In genomic region chr1:127555822-127556485, GRCm38 (mm10) we compare ENCODE assay signal across 14 mouse cellular contexts.
A peak's percentile ranks its signal among the peaks of the same experiment; 100 is the strongest.
DNase-seq lines count a peak whose midpoint lies in the region; ATAC-seq lines count a peak whose summit lies in the region.
"Had no signal": no experiment of that assay in that cellular context is flagged by ENCODE, and none has a peak within 500 bp of the region (broad histone marks: within the 10 kb centered on the region; RNA-seq: fewer than 3 reads in every experiment).

No protein-coding gene starts in this region.

- peak; percentile 90 for ATAC-seq in forebrain, embryonic 11.5 days (replicated peaks; ENCODE audit: low FRiP score)
- peak; percentile 66; the same call in 1 of the 2 replicates for ATAC-seq in hindbrain, embryonic 15.5 days (ENCODE audit: low FRiP score, low read depth)
- ATAC-seq in midbrain, embryonic 14.5 days (ENCODE audit: low FRiP score, low TSS enrichment): peak; percentile 82; the same call in 1 of the 2 replicates
- ATAC-seq in frontal cortex, adult (ENCODE audit: low TSS enrichment): no peak
- ATAC-seq: CD4-positive, CD25-positive, alpha-beta regulatory T cell, adult 4 months had no signal

- no peaks in the 10 kb centered on the region for H3K36me3 ChIP-seq in forebrain, embryonic 11.5 days (ENCODE audit: control insufficient read depth, insufficient read depth, low read length)
- H3K36me3 ChIP-seq in hindbrain, embryonic 15.5 days: no peaks in the 10 kb centered on the region
- peaks cover 4% of the 10 kb centered on the region; the same call in 1 of the 2 replicates for H3K36me3 ChIP-seq in midbrain, embryonic 14.5 days (ENCODE audit: control insufficient read depth, insufficient read depth, low read length)
- H3K36me3 ChIP-seq: liver, embryonic 13.5 days had no signal

- no peaks in the 10 kb centered on the region for H3K4me1 ChIP-seq in forebrain, embryonic 11.5 days (replicated peaks; ENCODE audit: control insufficient read depth, insufficient read depth, low read length)
- H3K4me1 ChIP-seq in hindbrain, embryonic 15.5 days (replicated peaks): peaks cover 10% of the 10 kb centered on the region
- no peaks in the 10 kb centered on the region for H3K4me1 ChIP-seq in midbrain, embryonic 14.5 days (ENCODE audit: control insufficient read depth, insufficient read depth, low read length)
- H3K4me1 ChIP-seq: liver, embryonic 13.5 days had no signal

- DNase-seq in embryo, embryonic 10.5 days (ENCODE audit: low spot score): peak; percentile 55
- DNase-seq in forebrain, embryonic 11.5 days (ENCODE audit: low spot score): no peak
- peak; percentile 67 for DNase-seq in midbrain, embryonic 14.5 days
- DNase-seq in cerebellum, adult 18-20 months: no peak
- DNase-seq in layer of hippocampus, postnatal 14 days (ENCODE audit: low spot score in 2 of 2): no peak
- DNase-seq in gastrocnemius, adult 18-20 months (ENCODE audit: low spot score): no peak
- DNase-seq: cerebellum, postnatal 25 days; heart, postnatal 14 days; kidney, adult 2 months; layer of hippocampus, adult 9-11 months; liver, embryonic 13.5 days had no signal

- no peak overlapping the region for H3K4me3 ChIP-seq in forebrain, embryonic 11.5 days (ENCODE audit: low read depth, low read length)
- no peak overlapping the region for H3K4me3 ChIP-seq in hindbrain, embryonic 15.5 days
- no peak overlapping the region for H3K4me3 ChIP-seq in midbrain, embryonic 14.5 days (replicated peaks; ENCODE audit: low read depth, low read length)
- H3K4me3 ChIP-seq: liver, embryonic 13.5 days had no signal

- WGBS in forebrain, embryonic 11.5 days: 66% methylated on average over 6 of the region's 6 CpGs
- 22% methylated on average over 6 of the region's 6 CpGs for WGBS in hindbrain, embryonic 15.5 days
- 31% methylated on average over 6 of the region's 6 CpGs for WGBS in midbrain, embryonic 14.5 days

- H3K27ac ChIP-seq in forebrain, embryonic 11.5 days (ENCODE audit: low read depth, low read length): peak overlapping the region; percentile 71
- peak overlapping the region; percentile 49 for H3K27ac ChIP-seq in hindbrain, embryonic 15.5 days (replicated peaks)
- peak overlapping the region; percentile 72 for H3K27ac ChIP-seq in midbrain, embryonic 14.5 days (replicated peaks; ENCODE audit: low read depth, low read length)
- H3K27ac ChIP-seq: liver, embryonic 13.5 days had no signal

- no peaks in the 10 kb centered on the region; the same call in 1 of the 2 replicates for H3K9me3 ChIP-seq in forebrain, embryonic 11.5 days (ENCODE audit: control insufficient read depth, low read length)
- no peaks in the 10 kb centered on the region for H3K9me3 ChIP-seq in hindbrain, embryonic 15.5 days
- no peaks in the 10 kb centered on the region for H3K9me3 ChIP-seq in midbrain, embryonic 14.5 days (ENCODE audit: control insufficient read depth, low read length)
- H3K9me3 ChIP-seq: liver, embryonic 13.5 days had no signal

- H3K9ac ChIP-seq in forebrain, embryonic 11.5 days (ENCODE audit: low read length): no peak overlapping the region
- no peak overlapping the region for H3K9ac ChIP-seq in hindbrain, embryonic 15.5 days
- H3K9ac ChIP-seq in midbrain, embryonic 14.5 days (replicated peaks; ENCODE audit: low read length): no peak overlapping the region
- H3K9ac ChIP-seq: liver, embryonic 13.5 days had no signal

- H3K27me3 ChIP-seq in forebrain, embryonic 11.5 days (ENCODE audit: control insufficient read depth, insufficient read depth, low read length): no peaks in the 10 kb centered on the region
- H3K27me3 ChIP-seq in hindbrain, embryonic 15.5 days: no peaks in the 10 kb centered on the region
- no peaks in the 10 kb centered on the region for H3K27me3 ChIP-seq in midbrain, embryonic 14.5 days (ENCODE audit: control insufficient read depth, insufficient read depth, low read length)
- H3K27me3 ChIP-seq: liver, embryonic 13.5 days had no signal

- no peak overlapping the region for H3K4me2 ChIP-seq in forebrain, embryonic 11.5 days (ENCODE audit: low read depth, low read length, severe bottlenecking)
- no peak overlapping the region for H3K4me2 ChIP-seq in hindbrain, embryonic 15.5 days
- no peak overlapping the region for H3K4me2 ChIP-seq in midbrain, embryonic 14.5 days (ENCODE audit: low read length)
- H3K4me2 ChIP-seq: liver, embryonic 13.5 days had no signal

Comparison
In these comparisons a context has a peak if more than half of its experiments do, and no peak if none do; other contexts are left out.
1. DNase-seq: peak in embryo, embryonic 10.5 days (single experiment) and midbrain, embryonic 14.5 days (single experiment); none in forebrain, embryonic 11.5 days (single experiment), cerebellum, adult 18-20 months (0 of 2), layer of hippocampus, postnatal 14 days (0 of 2) and gastrocnemius, adult 18-20 months (single experiment).
2. Peak in every context shown above with its lines, with median percentiles within 50 percentile points of each other: H3K27ac ChIP-seq.